Mouse (Mus musculus): ENCODE results near the gene Gm20604.

Gene Gm20604

GRCm38 (mm10) chr12:102758403-102758756 lies at the start of gene Gm20604:
Gene Gm20604 (minus strand): TSS chr12:102758672.
- DNase-seq (ENCODE audit: low read depth in 1 of 2, low spot score in 2 of 2) = no peak

GRCm38 (mm10) chr12:102799528-102799927 lies 41.1 kb upstream of the Gm20604 start:
- DNase-seq (ENCODE audit: low read depth in 1 of 2, low spot score in 2 of 2) = no peak

GRCm38 (mm10) chr12:102787927-102788326 lies 29.5 kb upstream of the Gm20604 start:
- no peak for DNase-seq (ENCODE audit: low read depth in 1 of 2, low spot score in 2 of 2)

- DNase-seq (ENCODE audit: low read depth in 1 of 2, low spot score in 2 of 2) = no peak
These were observed 27.1 kb upstream of the Gm20604 start for GRCm38 (mm10) chr12:102785593-102785985.

- no peak for DNase-seq (ENCODE audit: low read depth in 1 of 2, low spot score in 2 of 2)
These were observed 26.6 kb upstream of the Gm20604 start for GRCm38 (mm10) chr12:102784899-102785592.

GRCm38 (mm10) chr12:102782841-102783240 lies 24.4 kb upstream of the Gm20604 start:
- DNase-seq (ENCODE audit: low read depth in 1 of 2, low spot score in 2 of 2) = no peak

GRCm38 (mm10) chr12:102779452-102779851 lies 21.0 kb upstream of the Gm20604 start:
- no peak for DNase-seq (ENCODE audit: low read depth in 1 of 2, low spot score in 2 of 2)

- DNase-seq (ENCODE audit: low read depth in 1 of 2, low spot score in 2 of 2) = no peak
These were observed 19.7 kb upstream of the Gm20604 start for GRCm38 (mm10) chr12:102778151-102778550.

GRCm38 (mm10) chr12:102776035-102776434 lies 17.6 kb upstream of the Gm20604 start:
- DNase-seq (ENCODE audit: low read depth in 1 of 2, low spot score in 2 of 2) = no peak

- DNase-seq (ENCODE audit: low read depth in 1 of 2, low spot score in 2 of 2) = no peak
These were observed 14.2 kb upstream of the Gm20604 start for GRCm38 (mm10) chr12:102772676-102773075.

GRCm38 (mm10) chr12:102771601-102772000 lies 13.1 kb upstream of the Gm20604 start:
- DNase-seq (ENCODE audit: low read depth in 1 of 2, low spot score in 2 of 2) = no peak

GRCm38 (mm10) chr12:102769000-102769399 lies 10.5 kb upstream of the Gm20604 start:
- no peak for DNase-seq (ENCODE audit: low read depth in 1 of 2, low spot score in 2 of 2)

- no peak for DNase-seq (ENCODE audit: low read depth in 1 of 2, low spot score in 2 of 2)
These were observed 5.2 kb upstream of the Gm20604 start for GRCm38 (mm10) chr12:102763696-102764095.

- DNase-seq (ENCODE audit: low read depth in 1 of 2, low spot score in 2 of 2) = no peak
These were observed 3.2 kb upstream of the Gm20604 start for GRCm38 (mm10) chr12:102761668-102762067.

- no peak for DNase-seq (ENCODE audit: low read depth in 1 of 2, low spot score in 2 of 2)
These were observed 464 bp upstream of the Gm20604 start for GRCm38 (mm10) chr12:102758936-102759335.

- DNase-seq (ENCODE audit: low read depth in 1 of 2, low spot score in 2 of 2) = peak; percentile 92 to 93
These were observed 626 bp downstream of the Gm20604 start, which contains the start of the genes Gm28051, Gon7 and Ubr7 for GRCm38 (mm10) chr12:102757689-102758402. Gene Gm28051 (minus strand): TSS chr12:102757765. Gene Gon7 (minus strand): TSS chr12:102757803. Gene Ubr7 (plus strand): TSS chr12:102757967.

- no peak for DNase-seq (ENCODE audit: low read depth in 1 of 2, low spot score in 2 of 2)
These were observed 1.3 kb downstream of the Gm20604 start for GRCm38 (mm10) chr12:102757055-102757688.

GRCm38 (mm10) chr12:102756304-102756703 lies 2.2 kb downstream of the Gm20604 start:
- DNase-seq (ENCODE audit: low read depth in 1 of 2, low spot score in 2 of 2) = peak in 1 of 2 experiments; percentile 26

- no peak for DNase-seq (ENCODE audit: low read depth in 1 of 2, low spot score in 2 of 2)
These were observed 10.2 kb downstream of the Gm20604 start for GRCm38 (mm10) chr12:102748256-102748655.

- DNase-seq (ENCODE audit: low read depth in 1 of 2, low spot score in 2 of 2) = peak; percentile 39 to 44
These were observed 13.6 kb downstream of the Gm20604 start for GRCm38 (mm10) chr12:102744839-102745238.

GRCm38 (mm10) chr12:102743589-102744574 lies 14.6 kb downstream of the Gm20604 start, which contains the start of the genes Moap1 and Tmem251:
Gene Moap1 (minus strand): TSS chr12:102743661.
Gene Tmem251 (plus strand): TSS chr12:102743762.
- DNase-seq (ENCODE audit: low read depth in 1 of 2, low spot score in 2 of 2) = peak; percentile 77 to 88

Measured in monocyte, adult 2 months (primary cell).